Mouse (Mus musculus): ENCODE data around the gene Taar4. TPM values are rescaled to one million over a fixed set of nuclear protein-coding genes. Genes with fewer than 3 reads are reported as not detected.

Gene Taar4
- total and polyA plus RNA-seq, 2 experiments from 2014 or later, result not detected

GRCm38 (mm10) chr10:23948026-23948425 lies 12.3 kb upstream of the Taar4 start:
- DNase-seq (ENCODE audit: low spot score), result no peak
- 50% methylated on average over 7 of the region's 7 CpGs for WGBS
- TF ChIP-seq CTCF (IDR thresholded peaks at IDR 0.05; ENCODE audit: low read depth), result no peak
- ATAC-seq, result no peak
- no peaks in the 10 kb centered on the region for H3K36me3 ChIP-seq (ENCODE audit: insufficient read depth, low read length)
- H3K27me3 ChIP-seq (ENCODE audit: insufficient read depth, low read length), result no peaks in the 10 kb centered on the region
- no peak overlapping the region for H3K4me2 ChIP-seq (ENCODE audit: low read depth, low read length)
- no peak overlapping the region for H3K9ac ChIP-seq (replicated peaks; ENCODE audit: low read length)
- no peak overlapping the region for H3K4me3 ChIP-seq (ENCODE audit: low read length)
- no peaks in the 10 kb centered on the region for H3K9me3 ChIP-seq (ENCODE audit: low read length)
- H3K4me1 ChIP-seq (ENCODE audit: insufficient read depth, low read length), result no peaks in the 10 kb centered on the region
- no peak overlapping the region for H3K27ac ChIP-seq

DNA sequence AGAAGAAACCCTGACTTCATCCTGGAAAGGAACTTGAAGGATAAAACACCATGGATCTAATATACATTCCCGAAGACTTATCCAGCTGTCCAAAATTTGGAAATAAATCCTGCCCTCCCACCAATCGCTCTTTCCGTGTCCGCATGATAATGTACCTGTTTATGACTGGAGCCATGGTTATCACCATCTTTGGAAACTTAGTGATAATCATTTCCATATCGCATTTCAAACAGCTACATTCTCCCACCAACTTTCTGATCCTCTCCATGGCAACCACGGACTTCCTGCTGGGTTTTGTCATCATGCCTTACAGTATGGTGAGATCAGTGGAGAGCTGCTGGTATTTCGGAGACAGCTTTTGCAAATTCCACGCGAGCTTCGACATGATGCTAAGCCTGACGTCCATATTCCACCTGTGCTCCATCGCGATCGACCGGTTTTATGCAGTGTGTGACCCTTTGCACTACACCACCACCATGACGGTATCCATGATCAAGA lies 10.7 kb upstream of the Taar4 start, which contains the start of gene Taar3:
Gene Taar3, plus strand, starts transcription at position 51 of the 498 bp plus-strand sequence.
- H3K9me3 ChIP-seq (ENCODE audit: low read length), result no peaks in the 10 kb centered on the region
- no peak within 1 kb of the TSS for H3K4me3 ChIP-seq (ENCODE audit: low read length)
- H3K27ac ChIP-seq, result no peak within 1 kb of the TSS
- TF ChIP-seq CTCF (IDR thresholded peaks at IDR 0.05; ENCODE audit: low read depth), result no peak
- ATAC-seq, result no peak
- peak; percentile 33 for DNase-seq (ENCODE audit: low spot score)
- H3K9ac ChIP-seq (replicated peaks; ENCODE audit: low read length), result no peak within 1 kb of the TSS
- no peak within 1 kb of the TSS for H3K4me2 ChIP-seq (ENCODE audit: low read depth, low read length)
- H3K4me1 ChIP-seq (ENCODE audit: insufficient read depth, low read length), result no peaks in the 10 kb centered on the region
- H3K27me3 ChIP-seq (ENCODE audit: insufficient read depth, low read length), result no peaks in the 10 kb centered on the region
- no peaks in the 10 kb centered on the region for H3K36me3 ChIP-seq (ENCODE audit: insufficient read depth, low read length)
- 68% methylated on average over 16 of the region's 16 CpGs for WGBS

- no peak overlapping the region for H3K9ac ChIP-seq (replicated peaks; ENCODE audit: low read length)
- no peak overlapping the region for H3K4me3 ChIP-seq (ENCODE audit: low read length)
- DNase-seq (ENCODE audit: low spot score) (peak; percentile 9), ATAC-seq (0 out of 2 replicates have a peak, but pooled peaks have one; percentile 43)
- no peaks in the 10 kb centered on the region for H3K4me1 ChIP-seq (ENCODE audit: insufficient read depth, low read length)
- no peak overlapping the region for H3K4me2 ChIP-seq (ENCODE audit: low read depth, low read length)
- WGBS, result 65% methylated on average over 6 of the region's 6 CpGs
- no peaks in the 10 kb centered on the region for H3K27me3 ChIP-seq (ENCODE audit: insufficient read depth, low read length)
- no peak overlapping the region for H3K27ac ChIP-seq
- H3K9me3 ChIP-seq (ENCODE audit: low read length), result no peaks in the 10 kb centered on the region
- no peaks in the 10 kb centered on the region for H3K36me3 ChIP-seq (ENCODE audit: insufficient read depth, low read length)
- no peak for TF ChIP-seq CTCF (IDR thresholded peaks at IDR 0.05; ENCODE audit: low read depth)
These were observed 8.6 kb upstream of the Taar4 start for GRCm38 (mm10) chr10:23951714-23952113.

DNA sequence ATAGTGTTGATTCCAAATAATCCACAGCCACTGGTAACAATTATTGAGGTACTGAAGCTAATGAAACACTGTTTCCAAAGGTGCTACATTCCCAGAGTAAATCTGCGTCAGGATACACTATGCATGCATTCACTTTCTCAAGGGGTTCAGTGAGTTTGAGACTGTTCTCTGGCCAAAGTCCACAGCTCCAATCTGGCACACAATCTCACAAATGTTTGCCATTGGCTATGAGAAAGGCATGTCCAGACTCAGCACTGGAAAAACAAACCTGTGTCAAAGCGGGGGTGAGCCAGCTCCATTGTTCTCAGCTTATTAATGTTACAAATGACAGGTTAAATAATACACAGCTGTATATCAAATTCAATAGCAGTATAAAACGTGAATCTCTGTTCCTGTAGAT lies 1.2 kb upstream of the Taar4 start:
- 60% methylated on average over 3 of the region's 3 CpGs for WGBS
- ATAC-seq, result no peak
- no peak for DNase-seq (ENCODE audit: low spot score)
- no peak overlapping the region for H3K4me3 ChIP-seq (ENCODE audit: low read length)
- no peaks in the 10 kb centered on the region for H3K27me3 ChIP-seq (ENCODE audit: insufficient read depth, low read length)
- no peak overlapping the region for H3K27ac ChIP-seq
- no peaks in the 10 kb centered on the region for H3K9me3 ChIP-seq (ENCODE audit: low read length)
- no peaks in the 10 kb centered on the region for H3K36me3 ChIP-seq (ENCODE audit: insufficient read depth, low read length)
- H3K9ac ChIP-seq (replicated peaks; ENCODE audit: low read length), result no peak overlapping the region
- H3K4me2 ChIP-seq (ENCODE audit: low read depth, low read length), result no peak overlapping the region
- no peak for TF ChIP-seq CTCF (IDR thresholded peaks at IDR 0.05; ENCODE audit: low read depth)
- H3K4me1 ChIP-seq (ENCODE audit: insufficient read depth, low read length), result no peaks in the 10 kb centered on the region

- no peak overlapping the region for H3K4me2 ChIP-seq (ENCODE audit: low read depth, low read length)
- H3K27ac ChIP-seq, result no peak overlapping the region
- no peaks in the 10 kb centered on the region for H3K9me3 ChIP-seq (ENCODE audit: low read length)
- H3K4me3 ChIP-seq (ENCODE audit: low read length), result no peak overlapping the region
- H3K36me3 ChIP-seq (ENCODE audit: insufficient read depth, low read length), result no peaks in the 10 kb centered on the region
- DNase-seq (ENCODE audit: low spot score) (peak; percentile 39), ATAC-seq (no peak)
- H3K9ac ChIP-seq (replicated peaks; ENCODE audit: low read length), result no peak overlapping the region
- WGBS, result 41% methylated on average over 3 of the region's 3 CpGs
- no peak for TF ChIP-seq CTCF (IDR thresholded peaks at IDR 0.05; ENCODE audit: low read depth)
- no peaks in the 10 kb centered on the region for H3K27me3 ChIP-seq (ENCODE audit: insufficient read depth, low read length)
- H3K4me1 ChIP-seq (ENCODE audit: insufficient read depth, low read length), result no peaks in the 10 kb centered on the region
These were observed 3.1 kb downstream of the Taar4 start for GRCm38 (mm10) chr10:23963444-23963843.

DNA sequence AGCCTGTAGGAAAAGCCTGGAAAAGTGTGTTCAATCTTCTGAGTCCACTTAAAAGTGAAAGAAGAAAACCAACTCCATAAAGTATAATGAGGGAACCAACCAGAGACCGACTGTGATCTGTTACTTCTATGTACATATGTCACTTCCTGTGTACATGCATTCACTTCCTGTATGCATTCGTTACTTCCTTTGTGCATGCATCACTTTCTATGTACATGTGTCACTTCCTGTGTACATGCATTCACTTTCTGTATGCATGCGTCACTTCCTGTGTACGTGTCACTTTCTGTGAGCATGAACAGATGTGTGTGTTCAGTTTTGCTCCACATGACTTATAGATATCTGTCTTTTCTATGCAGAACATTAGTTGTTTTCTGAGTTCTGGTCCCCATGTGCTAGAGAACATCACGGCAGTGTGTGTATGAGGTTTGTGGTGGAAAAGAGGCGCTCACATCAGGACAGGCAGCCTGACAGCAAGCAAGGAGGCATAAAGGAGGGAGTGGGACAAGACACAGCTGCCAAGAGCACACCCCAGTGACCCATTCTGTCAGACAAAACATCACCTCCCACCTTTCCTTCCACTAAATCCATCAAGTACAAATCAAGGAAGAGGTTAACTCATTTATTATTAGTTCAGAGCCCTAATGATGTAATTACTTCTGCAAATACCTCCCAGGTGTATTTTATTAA lies 4.8 kb downstream of the Taar4 start:
- Histone ChIP-seq H3K4me3 (ENCODE audit: low read length) (no peak overlapping the region), H3K9ac (replicated peaks; ENCODE audit: low read length) (no peak overlapping the region), H3K36me3 (ENCODE audit: insufficient read depth, low read length) (no peaks in the 10 kb centered on the region), H3K9me3 (ENCODE audit: low read length) (no peaks in the 10 kb centered on the region), H3K27me3 (ENCODE audit: insufficient read depth, low read length) (no peaks in the 10 kb centered on the region), H3K4me2 (ENCODE audit: low read depth, low read length) (no peak overlapping the region), H3K27ac (no peak overlapping the region), H3K4me1 (ENCODE audit: insufficient read depth, low read length) (no peaks in the 10 kb centered on the region)
- no peak for ATAC-seq
- TF ChIP-seq CTCF (IDR thresholded peaks at IDR 0.05; ENCODE audit: low read depth), result no peak
- DNase-seq (ENCODE audit: low spot score), result no peak
- 88% methylated on average over 6 of the region's 6 CpGs for WGBS

DNA sequence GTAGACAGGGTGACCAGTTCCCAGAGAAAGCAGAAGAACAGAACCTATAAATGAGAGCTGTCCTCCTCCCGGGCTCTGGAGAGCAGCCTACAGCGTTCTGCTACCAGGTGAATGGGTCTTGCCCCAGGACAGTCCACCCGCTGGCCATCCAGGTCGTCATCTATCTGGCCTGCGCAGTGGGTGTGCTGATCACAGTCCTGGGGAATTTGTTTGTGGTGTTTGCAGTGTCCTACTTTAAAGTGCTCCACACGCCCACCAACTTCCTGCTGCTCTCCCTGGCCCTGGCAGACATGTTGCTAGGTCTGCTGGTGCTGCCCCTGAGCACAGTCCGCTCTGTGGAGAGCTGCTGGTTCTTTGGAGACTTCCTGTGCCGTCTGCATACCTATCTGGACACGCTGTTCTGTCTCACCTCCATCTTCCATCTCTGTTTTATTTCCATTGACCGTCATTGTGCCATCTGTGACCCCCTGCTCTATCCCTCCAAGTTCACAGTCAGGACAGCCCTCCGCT lies 10.4 kb downstream of the Taar4 start, which contains the start of gene Taar5:
Gene Taar5, plus strand, starts transcription at position 51 of the 510 bp plus-strand sequence.
- TF ChIP-seq CTCF (IDR thresholded peaks at IDR 0.05; ENCODE audit: low read depth), result no peak
- ATAC-seq (no peak), DNase-seq (ENCODE audit: low spot score) (no peak)
- Histone ChIP-seq H3K27me3 (ENCODE audit: insufficient read depth, low read length) (no peaks in the 10 kb centered on the region), H3K4me2 (ENCODE audit: low read depth, low read length) (no peak within 1 kb of the TSS), H3K4me1 (ENCODE audit: insufficient read depth, low read length) (no peaks in the 10 kb centered on the region), H3K27ac (no peak within 1 kb of the TSS), H3K36me3 (ENCODE audit: insufficient read depth, low read length) (no peaks in the 10 kb centered on the region), H3K4me3 (ENCODE audit: low read length) (no peak within 1 kb of the TSS), H3K9ac (replicated peaks; ENCODE audit: low read length) (no peak within 1 kb of the TSS), H3K9me3 (ENCODE audit: low read length) (no peaks in the 10 kb centered on the region)
- 90% methylated on average over 11 of the region's 11 CpGs for WGBS
